Comparison of ENCODE assay signal across 9 mouse cellular contexts in the genomic region with DNA sequence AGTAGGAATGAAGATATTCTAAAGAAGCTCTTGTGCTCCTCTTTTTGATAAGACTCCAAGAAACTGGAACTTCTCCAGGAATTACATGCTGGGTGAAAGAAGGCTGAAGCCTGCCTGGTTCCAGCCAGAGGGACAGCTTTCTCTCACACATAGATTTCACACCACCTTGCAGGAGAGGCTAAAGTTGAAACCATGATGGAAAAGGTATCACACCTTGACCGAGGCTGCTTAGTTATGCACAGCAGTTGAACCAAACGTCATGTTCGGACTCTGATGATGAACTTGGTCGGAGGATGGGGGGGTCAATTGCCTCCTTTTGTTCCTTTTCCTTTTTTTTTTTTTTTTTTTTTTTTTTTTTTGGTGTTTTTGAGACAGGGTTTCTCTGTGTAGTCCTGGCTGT. TPM values are rescaled to one million over a fixed set of nuclear protein-coding genes. Genes with fewer than 3 reads are reported as not detected.
A peak's percentile ranks its signal among the peaks of the same experiment; 100 is the strongest.
DNase-seq lines count a peak whose midpoint lies in the region; ATAC-seq and TF ChIP-seq lines count a peak whose summit lies in the region.
"Had no signal": no experiment of that assay in that cellular context is flagged by ENCODE, and none has a peak within 500 bp of the region (broad histone marks: within the 10 kb centered on the region; RNA-seq: fewer than 3 reads in every experiment).

No protein-coding gene starts in this region.

- DNase-seq in heart, adult 2 months, result no peak
- no peak for DNase-seq in CH12.LX (ENCODE audit: extremely low read depth)
- DNase-seq in forebrain, embryonic 10.5 days (ENCODE audit: extremely low spot score, low spot score), result no peak
- DNase-seq in left cerebral cortex, adult 11 months (ENCODE audit: low spot score), result no peak
- DNase-seq in thymus, postnatal 14 days, result no peak
- DNase-seq in ovary, adult 18-20 months (ENCODE audit: low spot score), result no peak

- H3K9ac ChIP-seq in heart, embryonic 11.5 days (ENCODE audit: low read depth, low read length), result no peak overlapping the region
- no peak overlapping the region for H3K9ac ChIP-seq in heart, adult 2 months (ENCODE audit: low read depth, low read length)
- peak overlapping the region; percentile 6; the same call in 1 of the 2 replicates for H3K9ac ChIP-seq in CH12.LX (ENCODE audit: insufficient read depth, low read depth)
- peak overlapping the region; percentile 9; the same call in 1 of the 2 replicates for H3K9ac ChIP-seq in liver, embryonic 12.5 days

- peaks cover 1% of the 10 kb centered on the region; the same call in 1 of the 2 replicates for H3K79me2 ChIP-seq in heart, adult 2 months (replicated peaks; ENCODE audit: control insufficient read depth, insufficient read depth, low read length)
- peaks cover 42% of the 10 kb centered on the region for H3K79me2 ChIP-seq in CH12.LX (replicated peaks; ENCODE audit: control insufficient read depth, extremely low read depth, insufficient read depth, poor library complexity, severe bottlenecking)

- no peaks in the 10 kb centered on the region for H3K27me3 ChIP-seq in heart, embryonic 11.5 days (ENCODE audit: control insufficient read depth, insufficient read depth, low read length)
- no peaks in the 10 kb centered on the region for H3K27me3 ChIP-seq in heart, adult 2 months (ENCODE audit: control insufficient read depth, insufficient read depth, low read length)
- no peaks in the 10 kb centered on the region for H3K27me3 ChIP-seq in CH12.LX (replicated peaks)
- no peaks in the 10 kb centered on the region for H3K27me3 ChIP-seq in forebrain, embryonic 10.5 days (ENCODE audit: poor library complexity, severe bottlenecking)
- H3K27me3 ChIP-seq in liver, embryonic 12.5 days (replicated peaks), result no peaks in the 10 kb centered on the region
- H3K27me3 ChIP-seq: Patski had no signal

- no peak for TF ChIP-seq RAD21 in CH12.LX (IDR thresholded peaks at IDR 0.05; ENCODE audit: low read depth, low read length)

- peak overlapping the region; percentile 55 for H3K4me2 ChIP-seq in heart, embryonic 11.5 days
- H3K4me2 ChIP-seq in CH12.LX (ENCODE audit: insufficient read depth, low read depth, poor library complexity, severe bottlenecking), result peak overlapping the region; percentile 54
- peak overlapping the region; percentile 58 for H3K4me2 ChIP-seq in liver, embryonic 12.5 days

- dilution Hi-C loops in CH12.LX (cut with MboI; ENCODE audit: extremely low pct_ligation_motif_present, extremely low pct_unique_long_range_greater_than_20kb, low sequenced_read_pairs), result no loop called here

- in situ Hi-C loops in CH12.LX (cut with MboI; ENCODE audit: low pct_ligation_motif_present, low pct_unique_long_range_greater_than_20kb, low sequenced_read_pairs), result loop anchor here (10.0 kb wide), 1 partner anchor 71 kb away; no protein-coding TSS in a partner anchor

- no peaks in the 10 kb centered on the region for H3K9me3 ChIP-seq in heart, embryonic 11.5 days (replicated peaks; ENCODE audit: control insufficient read depth, low read length)
- no peaks in the 10 kb centered on the region for H3K9me3 ChIP-seq in CH12.LX (replicated peaks; ENCODE audit: low read length)
- H3K9me3 ChIP-seq in forebrain, embryonic 10.5 days, result no peaks in the 10 kb centered on the region
- H3K9me3 ChIP-seq in liver, embryonic 12.5 days (replicated peaks), result no peaks in the 10 kb centered on the region

- peaks cover 4% of the 10 kb centered on the region; the same call in 1 of the 2 replicates for H3K4me1 ChIP-seq in heart, embryonic 11.5 days (ENCODE audit: control insufficient read depth, insufficient read depth, low read length)
- peaks cover 5% of the 10 kb centered on the region for H3K4me1 ChIP-seq in heart, adult 2 months (ENCODE audit: control insufficient read depth, insufficient read depth, low read length)
- H3K4me1 ChIP-seq in CH12.LX (ENCODE audit: control insufficient read depth in 1 of 2, insufficient read depth in 2 of 2), result peaks cover 3 to 11% of the 10 kb centered on the region in 2 experiments; a peak in 2 of 4 replicates
- H3K4me1 ChIP-seq in forebrain, embryonic 10.5 days, result peaks cover 13% of the 10 kb centered on the region
- H3K4me1 ChIP-seq in liver, embryonic 12.5 days, result peaks cover 30% of the 10 kb centered on the region

- peak overlapping the region; percentile 96; the same call in 1 of the 2 replicates for H3K27ac ChIP-seq in heart, embryonic 11.5 days (ENCODE audit: low read depth, low read length)
- H3K27ac ChIP-seq in heart, adult 2 months, result no peak overlapping the region; the same call in 1 of the 2 replicates
- no peak overlapping the region for H3K27ac ChIP-seq in CH12.LX (ENCODE audit: insufficient read depth, low read depth)
- peak overlapping the region; percentile 98; the same call in 1 of the 2 replicates for H3K27ac ChIP-seq in forebrain, embryonic 10.5 days
- H3K27ac ChIP-seq in liver, embryonic 12.5 days, result peak overlapping the region; percentile 96; the same call in 1 of the 2 replicates

- WGBS in heart, embryonic 11.5 days (ENCODE audit: insufficient replicate concordance), result 82% methylated on average over 4 of the region's 4 CpGs
- WGBS in heart, adult 2 months, result 73% methylated on average over 4 of the region's 4 CpGs
- 86% methylated on average over 4 of the region's 4 CpGs for WGBS in forebrain, embryonic 10.5 days
- WGBS in liver, embryonic 12.5 days (ENCODE audit: insufficient replicate concordance), result 68% methylated on average over 4 of the region's 4 CpGs

- peaks cover 3% of the 10 kb centered on the region; the same call in 1 of the 2 replicates for H3K36me3 ChIP-seq in heart, embryonic 11.5 days (ENCODE audit: control insufficient read depth, insufficient read depth, low read length)
- peaks cover 7% of the 10 kb centered on the region for H3K36me3 ChIP-seq in heart, adult 2 months (ENCODE audit: control insufficient read depth, insufficient read depth, low read length)
- H3K36me3 ChIP-seq in CH12.LX (replicated peaks in 1 of 2; ENCODE audit: control insufficient read depth in 1 of 2, insufficient read depth in 1 of 2, low read length in 1 of 2), result peaks cover 5 to 10% of the 10 kb centered on the region in 2 experiments
- H3K36me3 ChIP-seq in forebrain, embryonic 10.5 days (replicated peaks), result peaks cover 14% of the 10 kb centered on the region
- peaks cover 8% of the 10 kb centered on the region for H3K36me3 ChIP-seq in liver, embryonic 12.5 days

- TF ChIP-seq POLR2A in heart, adult 2 months (IDR thresholded peaks at IDR 0.05; ENCODE audit: insufficient read depth, low read depth, low read length), result no peak
- no peak for TF ChIP-seq POLR2A in CH12.LX (IDR thresholded peaks at IDR 0.05; ENCODE audit: low read depth, low read length)

- no peak for TF ChIP-seq CTCF in heart, adult 2 months (IDR thresholded peaks at IDR 0.05)
- TF ChIP-seq CTCF in CH12.LX (conservative IDR thresholded peaks at IDR 0.05 in 1 of 2, IDR thresholded peaks at IDR 0.05 in 1 of 2; ENCODE audit: low read depth in 2 of 2, low read length in 2 of 2), result no peak

- intact Hi-C loops in heart, adult 2 months (cut with DNase I), result no loop called here

- peak overlapping the region; percentile 77 for H3K4me3 ChIP-seq in heart, embryonic 11.5 days (ENCODE audit: low read depth, low read length)
- no peak overlapping the region for H3K4me3 ChIP-seq in heart, adult 2 months
- H3K4me3 ChIP-seq in CH12.LX (replicated peaks in 1 of 3; ENCODE audit: low read depth in 2 of 3, low read length in 2 of 3, poor library complexity in 1 of 3), result peak overlapping the region; percentile 19 to 40 (median 33)
- peak overlapping the region; percentile 98 for H3K4me3 ChIP-seq in forebrain, embryonic 10.5 days
- peak overlapping the region; percentile 94 for H3K4me3 ChIP-seq in liver, embryonic 12.5 days

- no peak for ATAC-seq in heart, embryonic 11.5 days (replicated peaks; ENCODE audit: insufficient number of reproducible peaks, low FRiP score, low TSS enrichment)
- no peak for ATAC-seq in liver, embryonic 12.5 days

- no peak for TF ChIP-seq EP300 in heart, adult 2 months (IDR thresholded peaks at IDR 0.05; ENCODE audit: insufficient read depth, low read depth, low read length)
- no peak for TF ChIP-seq EP300 in CH12.LX (IDR thresholded peaks at IDR 0.05; ENCODE audit: low read length)

TF ChIP-seq in CH12.LX, 34 proteins besides CTCF, POLR2A, EP300 and RAD21 (continues in another document):
- no peak for TF ChIP-seq CHD1 (IDR thresholded peaks at IDR 0.05; ENCODE audit: low read depth, low read length)
- TF ChIP-seq MAX (IDR thresholded peaks at IDR 0.05; ENCODE audit: low read length), result no peak
- no peak for TF ChIP-seq GABPA (IDR thresholded peaks at IDR 0.05; ENCODE audit: insufficient replicate concordance, low read depth, low read length)
- no peak for TF ChIP-seq HCFC1 (IDR thresholded peaks at IDR 0.05; ENCODE audit: low read depth, low read length)
- TF ChIP-seq SIN3A (IDR thresholded peaks at IDR 0.05; ENCODE audit: low read length), result no peak

RNA-seq across cellular contexts. Expression of a gene that starts 0.6 kb away (rescaled TPM):
- polyA plus RNA-seq in heart, embryonic 11.5 days (2014; fragmentation: Nextera tagmentation; extraction: Ambion mirVana), result 464 and 474 TPM in 2 replicates
- total RNA-seq in heart, adult 2 months (2021), result 100 to 1,000 TPM; 174 to 186 TPM
- 27.6 and 54.1 TPM in 2 replicates for polyA plus RNA-seq in heart, adult 2 months (2012; rRNA removed)
- total RNA-seq in CH12.LX (2012; rRNA removed), result 271 and 341 TPM in 2 replicates
- 538 and 617 TPM in 2 replicates for total RNA-seq in CH12.LX (2014; rRNA removed)
- polyA plus RNA-seq in CH12.LX (2012; ENCODE audit: insufficient read length, low read depth), result 355 and 362 TPM in 2 replicates
- 659 and 664 TPM in 2 replicates for polyA plus RNA-seq in forebrain, embryonic 10.5 days (2016; fragmentation: Nextera tagmentation; extraction: Ambion mirVana)
- polyA plus RNA-seq in liver, embryonic 12.5 days (2016; fragmentation: Nextera tagmentation; extraction: Ambion mirVana), result 468 and 481 TPM in 2 replicates

RNA-seq across cellular contexts. Expression of a gene that starts 36.2 kb away (rescaled TPM):
- 201 and 216 TPM in 2 replicates for polyA plus RNA-seq in heart, embryonic 11.5 days (2014; fragmentation: Nextera tagmentation; extraction: Ambion mirVana)
- total RNA-seq in heart, adult 2 months (2021), result 100 to 1,000 TPM; 111 to 134 TPM
- polyA plus RNA-seq in heart, adult 2 months (2012; rRNA removed), result 30.0 and 66.9 TPM in 2 replicates
- total RNA-seq in CH12.LX (2012; rRNA removed) (60.2 and 66.0 TPM in 2 replicates), CH12.LX (2014; rRNA removed) (133 and 135 TPM in 2 replicates)
- 154 and 168 TPM in 2 replicates for polyA plus RNA-seq in CH12.LX (2012; ENCODE audit: insufficient read length, low read depth)
- 217 and 218 TPM in 2 replicates for polyA plus RNA-seq in forebrain, embryonic 10.5 days (2016; fragmentation: Nextera tagmentation; extraction: Ambion mirVana)
- 130 and 134 TPM in 2 replicates for polyA plus RNA-seq in liver, embryonic 12.5 days (2016; fragmentation: Nextera tagmentation; extraction: Ambion mirVana)

RNA-seq across cellular contexts. Expression of a gene that starts 42.0 kb away (rescaled TPM):
- 27.1 and 28.8 TPM in 2 replicates for polyA plus RNA-seq in heart, embryonic 11.5 days (2014; fragmentation: Nextera tagmentation; extraction: Ambion mirVana)
- total RNA-seq in heart, adult 2 months (2021), result 10 to 100 TPM; 14.1 to 15.3 TPM
- 2.5 and 4.0 TPM in 2 replicates for polyA plus RNA-seq in heart, adult 2 months (2012; rRNA removed)
- total RNA-seq in CH12.LX (2012; rRNA removed) (9.7 and 10.7 TPM in 2 replicates), CH12.LX (2014; rRNA removed) (8.0 and 8.8 TPM in 2 replicates)
- polyA plus RNA-seq in CH12.LX (2012; ENCODE audit: insufficient read length, low read depth), result 20.8 and 22.4 TPM in 2 replicates
- 22.7 and 28.3 TPM in 2 replicates for polyA plus RNA-seq in forebrain, embryonic 10.5 days (2016; fragmentation: Nextera tagmentation; extraction: Ambion mirVana)
- polyA plus RNA-seq in liver, embryonic 12.5 days (2016; fragmentation: Nextera tagmentation; extraction: Ambion mirVana), result 23.4 and 24.1 TPM in 2 replicates

Comparison
In these comparisons a context has a peak if more than half of its experiments do, and no peak if none do; other contexts are left out.
1. H3K27ac ChIP-seq: peak in heart, embryonic 11.5 days (single experiment), forebrain, embryonic 10.5 days (single experiment) and liver, embryonic 12.5 days (single experiment); none in heart, adult 2 months (single experiment) and CH12.LX (single experiment).
2. H3K9ac ChIP-seq: peak in CH12.LX (single experiment) and liver, embryonic 12.5 days (single experiment); none in heart, embryonic 11.5 days (single experiment) and heart, adult 2 months (single experiment).
3. Peak in every context shown above with its lines, with median percentiles within 50 percentile points of each other: H3K4me2 ChIP-seq.